Mouse (Mus musculus) heart, adult 11 months (tissue): ENCODE results near the gene Fbxl13.

Experiments used
- DNase-seq: peaks from one replicate; pipeline ENCODE4 v3.0.0; 2022

Fbxl13 gene

DNA sequence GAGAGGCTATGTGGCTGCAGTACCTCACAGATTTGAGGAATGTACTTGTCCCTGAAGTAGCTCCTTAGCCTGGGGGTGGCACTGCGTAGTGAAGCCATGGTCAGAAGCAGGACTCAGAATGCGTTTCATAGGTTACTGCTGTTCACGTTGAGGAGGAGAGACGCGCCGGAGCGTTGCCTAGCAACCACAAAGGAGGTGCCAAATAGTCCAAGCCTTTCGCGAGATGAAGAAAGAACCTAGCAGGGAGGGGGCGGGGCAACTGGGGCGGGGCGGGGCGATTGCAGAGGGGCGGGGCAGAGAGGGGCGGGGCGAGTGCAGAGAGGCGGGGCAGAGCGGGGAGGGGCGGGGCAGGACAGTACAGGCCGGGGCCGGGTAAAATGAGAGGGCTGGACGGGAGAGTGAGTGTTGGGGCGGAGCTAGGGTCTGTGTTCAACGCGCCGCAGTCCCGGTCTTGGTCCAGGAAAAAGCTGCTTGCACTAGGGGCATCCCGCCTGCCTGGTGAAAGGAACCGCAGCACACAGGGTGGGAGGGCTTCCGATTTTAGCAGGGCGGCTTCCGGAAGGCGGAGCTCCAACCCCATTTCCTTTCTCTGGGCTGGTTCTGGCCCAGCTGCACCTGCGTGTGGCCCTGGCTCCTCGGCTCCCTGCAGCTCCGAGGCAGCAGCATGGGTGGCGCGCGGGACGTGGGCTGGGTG, at the start of gene Fbxl13, which contains the start of gene Armc10:
Fbxl13 (minus strand) TSS at position 196 of the 694 bp plus-strand sequence.
Armc10 (plus strand) TSS at position 375 of the 694 bp plus-strand sequence.
- peak; percentile 99 for DNase-seq

GRCm38 (mm10) chr5:21694854-21695490, 49.5 kb upstream of the Fbxl13 start:
- peak; percentile 75 for DNase-seq

GRCm38 (mm10) chr5:21693372-21693870, 48.0 kb upstream of the Fbxl13 start:
- peak; percentile 33 for DNase-seq

DNA sequence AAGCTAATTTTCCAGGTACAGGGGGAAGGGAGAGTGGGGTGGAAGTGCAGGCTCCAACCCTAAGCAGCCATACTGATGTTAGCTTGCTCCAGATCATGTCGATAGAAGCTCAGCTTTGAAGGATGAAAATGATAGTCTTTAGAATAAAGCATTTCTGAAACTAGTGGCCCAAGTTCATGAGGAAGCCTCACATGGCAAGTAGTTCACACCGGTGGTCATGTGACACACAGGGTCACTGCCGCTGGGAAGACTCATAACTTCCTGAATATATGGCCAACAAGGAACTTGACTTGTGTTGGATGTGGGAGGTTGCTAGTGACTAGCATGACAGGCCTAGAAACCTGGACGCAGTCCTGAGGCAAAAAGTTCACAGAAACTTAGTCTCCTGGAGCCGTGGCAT, 46.8 kb upstream of the Fbxl13 start:
- DNase-seq = peak; percentile 62

GRCm38 (mm10) chr5:21687042-21687441, 41.6 kb upstream of the Fbxl13 start:
- DNase-seq = peak; percentile 75

GRCm38 (mm10) chr5:21685001-21685400, 39.6 kb upstream of the Fbxl13 start:
- DNase-seq = peak; percentile 71

- peak; percentile 86 for DNase-seq
Measured at GRCm38 (mm10) chr5:21683811-21684210, 38.4 kb upstream of the Fbxl13 start.

- DNase-seq = peak; percentile 70
Measured at GRCm38 (mm10) chr5:21680940-21681339, 35.5 kb upstream of the Fbxl13 start.

DNA sequence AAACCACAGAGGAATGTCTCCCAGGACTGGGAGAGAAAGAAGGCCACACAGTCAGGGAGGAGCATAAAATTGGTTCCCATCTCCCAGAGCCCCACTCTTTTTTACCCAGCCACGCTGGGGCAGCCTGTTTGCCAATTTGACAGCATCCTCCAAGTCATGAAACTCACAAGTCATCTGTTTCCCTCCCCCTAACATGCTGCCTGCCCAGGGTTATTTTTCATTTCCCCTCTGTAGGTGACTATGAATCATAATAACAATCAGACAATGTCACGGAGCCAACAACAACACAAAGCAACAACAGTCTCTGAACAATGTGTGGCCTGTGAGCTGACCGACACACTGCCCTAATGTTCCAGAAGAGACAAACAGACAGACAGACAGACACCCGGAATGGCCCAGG, 34.6 kb upstream of the Fbxl13 start:
- DNase-seq = peak; percentile 70

DNA sequence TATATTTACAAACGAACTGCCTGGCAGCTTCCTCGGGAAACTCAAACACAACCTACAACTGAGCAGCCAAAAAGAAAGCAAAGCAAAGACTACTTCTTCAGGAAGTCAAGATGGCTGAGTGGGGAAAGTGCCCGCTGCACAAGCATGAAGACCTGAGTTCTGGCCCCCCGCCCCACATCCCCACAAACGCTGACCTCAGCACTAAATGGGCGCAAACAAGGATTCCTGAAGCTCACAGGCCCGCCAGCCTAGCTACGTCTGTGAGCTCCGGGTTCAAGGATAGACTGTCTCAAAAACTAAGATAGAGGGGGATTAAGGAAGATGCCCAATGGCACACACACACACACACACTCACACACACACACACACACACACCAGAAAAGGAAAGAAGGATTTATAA, 32.9 kb upstream of the Fbxl13 start:
- peak; percentile 65 for DNase-seq

- peak; percentile 41 for DNase-seq
Measured at GRCm38 (mm10) chr5:21677939-21678338, 32.5 kb upstream of the Fbxl13 start.

GRCm38 (mm10) chr5:21675494-21675893, 30.1 kb upstream of the Fbxl13 start:
- DNase-seq = peak; percentile 86

DNA sequence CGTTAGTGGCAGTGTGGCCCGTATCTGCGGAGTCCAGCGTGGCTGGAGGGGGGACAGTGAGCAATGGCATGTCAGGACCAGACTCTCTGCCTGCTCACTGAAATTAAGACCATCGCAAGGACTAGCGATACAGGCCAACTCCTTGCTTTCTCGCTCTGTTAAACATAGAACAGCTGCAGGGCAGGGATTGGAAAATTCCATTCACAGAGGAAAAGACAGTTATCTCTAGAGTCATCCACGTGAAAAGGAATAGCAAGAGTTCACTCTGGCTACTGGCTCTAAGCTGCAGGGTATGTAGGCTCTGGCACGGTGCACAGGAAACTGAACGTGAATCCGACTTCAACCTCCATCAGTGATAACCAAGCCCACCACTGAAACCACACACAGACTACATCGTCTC, 29.6 kb upstream of the Fbxl13 start:
- DNase-seq = no peak

DNA sequence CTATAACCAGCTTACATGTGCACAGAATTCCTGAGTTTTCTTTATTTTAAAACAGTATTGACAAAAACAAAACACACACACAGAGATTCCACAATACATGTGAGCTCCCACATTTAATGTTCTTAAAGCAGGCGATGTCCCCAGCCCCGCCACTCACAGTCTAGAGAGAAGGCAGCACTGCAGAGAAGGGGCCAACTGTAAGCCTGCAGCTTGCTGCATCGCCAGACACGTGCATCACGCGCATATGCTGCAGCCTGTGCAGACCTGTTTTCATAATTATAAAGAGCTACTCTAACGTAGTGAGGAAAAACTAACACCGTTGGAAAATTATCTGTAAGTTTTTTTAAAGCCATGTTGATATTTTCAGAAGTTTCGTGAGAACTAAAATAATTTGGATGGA, 28.3 kb upstream of the Fbxl13 start:
- peak; percentile 83 for DNase-seq

DNA sequence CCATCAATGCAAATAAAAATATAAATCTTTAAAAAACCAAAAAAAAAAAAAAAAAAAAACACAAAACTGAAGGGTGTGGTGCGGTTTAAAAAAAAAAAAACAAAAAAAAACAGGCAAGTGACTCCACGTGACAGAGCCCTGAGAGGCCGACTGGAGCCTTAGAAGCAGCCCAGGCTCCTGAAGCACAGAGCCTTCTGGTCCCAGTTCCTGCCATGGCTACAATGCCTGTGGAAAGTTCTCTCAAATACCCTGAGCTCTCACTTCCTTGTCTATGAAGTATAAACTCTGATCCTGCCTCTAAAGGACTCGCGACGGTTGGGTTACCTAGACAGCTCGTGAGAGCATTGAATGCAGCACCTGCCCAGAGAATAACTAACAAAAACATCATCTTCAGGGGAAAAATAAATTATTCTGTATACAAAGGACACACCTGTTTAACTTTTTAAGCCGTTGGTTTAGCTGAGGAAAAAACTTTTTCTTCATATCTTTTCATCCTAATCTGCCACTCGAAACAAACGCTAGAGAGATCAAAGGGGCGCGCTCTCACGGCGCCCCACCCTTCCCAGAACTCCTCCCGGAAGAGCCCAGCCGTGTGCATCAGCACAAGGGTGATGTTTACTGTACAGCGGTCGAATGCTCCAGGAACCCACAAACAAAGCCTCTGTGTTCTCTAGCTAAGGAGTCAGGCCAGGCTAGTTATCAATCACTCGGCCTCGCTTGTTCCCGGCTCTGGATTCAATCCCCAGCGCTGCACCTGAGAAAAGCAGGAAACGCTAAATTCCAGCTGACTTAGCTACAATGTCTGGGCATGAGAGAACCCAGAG, 27.6 kb upstream of the Fbxl13 start:
- peak; percentile 76 for DNase-seq

GRCm38 (mm10) chr5:21669307-21669706, 23.9 kb upstream of the Fbxl13 start:
- DNase-seq = peak; percentile 74

DNA sequence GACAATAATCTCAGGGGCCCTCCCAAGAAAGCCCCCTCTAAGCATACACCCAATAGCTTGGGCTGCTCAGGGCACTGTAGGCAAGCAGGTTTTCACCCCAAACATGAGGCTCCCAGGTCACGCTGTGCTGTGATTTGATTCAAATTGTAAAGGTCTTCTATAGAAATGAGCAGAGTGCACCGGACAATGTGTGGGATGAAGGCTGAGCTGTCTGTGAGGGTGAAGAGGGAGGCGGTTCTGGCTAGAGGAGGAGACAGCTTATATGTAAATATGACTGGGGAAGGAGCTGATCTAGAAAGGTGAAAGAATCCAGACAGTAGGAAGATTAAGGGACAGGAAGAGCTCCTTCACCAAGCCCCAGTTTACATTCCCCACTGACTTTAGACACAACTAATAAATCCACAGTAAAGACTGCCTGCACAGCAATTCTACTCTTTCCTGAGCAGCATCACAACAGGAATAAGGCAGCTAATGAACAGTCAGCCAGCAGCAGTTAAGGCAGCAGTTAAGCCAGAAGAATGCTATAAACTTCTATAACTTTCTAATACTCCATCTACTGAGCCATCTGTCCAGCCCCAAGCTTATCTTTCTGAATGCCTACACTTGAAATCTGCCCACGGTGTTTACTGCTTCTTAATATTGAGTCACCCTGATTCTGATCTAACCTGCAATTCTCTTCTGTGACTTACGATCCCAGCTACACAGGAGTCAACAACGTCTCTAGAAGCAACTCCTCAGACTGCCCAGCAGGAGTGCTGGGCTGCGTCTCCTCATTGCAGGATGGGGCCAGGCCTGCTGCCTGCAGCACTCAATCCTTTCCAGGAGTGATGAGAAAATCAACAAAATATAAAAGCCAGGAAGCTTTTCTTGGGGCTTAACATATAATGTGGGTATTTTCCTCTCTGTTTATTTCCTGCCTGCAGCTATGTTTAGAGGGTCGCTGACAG, 22.0 kb upstream of the Fbxl13 start:
- DNase-seq = peak; percentile 74

- peak; percentile 78 for DNase-seq
Measured at GRCm38 (mm10) chr5:21663081-21663480, 17.6 kb upstream of the Fbxl13 start.

GRCm38 (mm10) chr5:21660850-21661249, 15.4 kb upstream of the Fbxl13 start:
- no peak for DNase-seq

DNA sequence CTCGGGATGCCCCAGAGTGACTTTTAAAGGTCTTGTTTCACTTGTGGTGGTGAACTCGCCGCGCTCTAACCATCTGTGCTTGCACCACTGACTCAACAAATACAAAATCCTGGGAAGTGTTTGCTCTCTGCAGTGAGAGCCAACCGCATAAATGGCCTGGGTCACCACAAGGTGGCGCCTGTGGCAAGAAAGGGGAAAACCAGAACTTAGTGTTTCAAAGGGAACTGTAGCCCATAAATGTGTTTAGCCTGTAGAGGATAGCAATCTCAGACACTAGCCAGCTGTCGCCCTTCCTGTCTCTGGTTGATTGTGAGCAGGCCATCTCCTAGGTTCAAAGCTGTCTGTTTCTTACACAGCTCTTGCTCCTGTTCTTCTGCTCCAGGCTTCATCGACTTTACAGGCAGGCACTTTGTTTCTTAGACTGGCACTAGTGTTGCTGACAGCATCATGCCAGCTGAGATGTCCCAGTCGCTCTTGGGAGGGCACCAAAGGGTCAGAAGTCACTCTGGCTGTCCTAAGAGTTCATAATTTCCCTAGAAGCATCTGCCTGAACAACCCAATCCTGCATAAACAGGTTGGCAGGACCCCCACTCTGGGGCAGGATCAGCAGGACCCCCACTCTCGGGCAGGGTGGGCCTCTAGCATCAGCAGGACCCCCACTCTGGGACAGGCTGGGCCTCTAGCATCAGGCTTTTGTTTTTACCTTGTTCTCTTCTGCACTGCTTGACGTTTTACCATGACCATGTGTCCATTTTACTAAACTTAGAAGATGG, 13.4 kb upstream of the Fbxl13 start:
- peak; percentile 94 for DNase-seq

DNA sequence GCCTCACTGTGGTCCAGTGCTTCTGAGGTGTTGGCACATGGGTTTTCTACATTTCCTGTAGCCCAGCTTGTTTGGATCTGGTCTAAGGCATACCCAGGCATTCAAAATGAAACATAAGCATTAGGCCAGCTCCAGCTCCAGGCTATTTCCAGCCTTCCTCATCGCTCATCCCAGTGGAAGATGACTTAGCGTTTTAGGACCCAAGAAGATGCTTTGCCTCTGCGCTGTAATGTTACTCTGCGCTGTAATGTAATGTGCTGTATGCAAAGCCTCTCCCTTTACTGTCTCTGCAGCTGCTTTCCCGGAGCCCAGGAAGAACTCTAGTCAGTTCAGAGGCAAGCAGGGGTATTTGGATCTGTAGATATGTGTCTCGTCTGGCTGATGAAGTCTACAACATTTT, 12.6 kb upstream of the Fbxl13 start:
- peak; percentile 60 for DNase-seq
